Mouse (Mus musculus): ENCODE results near the gene Sapcd2. TPM values are rescaled to one million over a fixed set of nuclear protein-coding genes. Genes with fewer than 3 reads are reported as not detected.
A peak's percentile ranks its signal among the peaks of the same experiment; 100 is the strongest.

The Sapcd2 gene
- total RNA-seq (2014; rRNA removed): 13.2 and 13.9 TPM in 2 replicates
- polyA plus RNA-seq (2015; fragmentation: Nextera tagmentation; extraction: Ambion mirVana): 9.5 and 12.7 TPM in 2 replicates

- TF ChIP-seq CTCF (IDR thresholded peaks at IDR 0.05; ENCODE audit: low read depth): peak; percentile 22
- ATAC-seq (peak; percentile 96), DNase-seq (peak; percentile 93)
- no peaks in the 10 kb centered on the region for H3K9me3 ChIP-seq (ENCODE audit: low read length)
- peak within 1 kb of the TSS; percentile 44 for H3K9ac ChIP-seq
- H3K36me3 ChIP-seq (ENCODE audit: insufficient read depth): no peaks in the 10 kb centered on the region
- peak within 1 kb of the TSS; percentile 55 for H3K4me3 ChIP-seq (ENCODE audit: low read depth, low read length)
- H3K4me2 ChIP-seq (ENCODE audit: low read depth): peak within 1 kb of the TSS; percentile 83
- whole genome bisulfite sequencing: under 1% methylated on average over 65 of the region's 65 CpGs
- no peaks in the 10 kb centered on the region for H3K4me1 ChIP-seq (ENCODE audit: insufficient read depth)
- no peak within 1 kb of the TSS for H3K27ac ChIP-seq (ENCODE audit: low read depth, low read length)
- H3K27me3 ChIP-seq (ENCODE audit: insufficient read depth, low read length): no peaks in the 10 kb centered on the region
These were observed at the start of gene Sapcd2 for GRCm38 (mm10) chr2:25371764-25372643. Gene Sapcd2 (plus strand): TSS chr2:25372321.

- Histone ChIP-seq H3K36me3 (ENCODE audit: insufficient read depth) (no peaks in the 10 kb centered on the region), H3K9me3 (ENCODE audit: low read length) (no peaks in the 10 kb centered on the region), H3K4me3 (ENCODE audit: low read depth, low read length) (no peak overlapping the region), H3K27ac (ENCODE audit: low read depth, low read length) (no peak overlapping the region), H3K27me3 (ENCODE audit: insufficient read depth, low read length) (peaks cover 2% of the 10 kb centered on the region; the same call in 1 of the 2 replicates), H3K4me2 (ENCODE audit: low read depth) (no peak overlapping the region), H3K9ac (no peak overlapping the region), H3K4me1 (ENCODE audit: insufficient read depth) (no peaks in the 10 kb centered on the region)
- no peak for TF ChIP-seq CTCF (IDR thresholded peaks at IDR 0.05; ENCODE audit: low read depth)
- DNase-seq (no peak), ATAC-seq (no peak)
- WGBS: 78% methylated on average over 2 of the region's 2 CpGs
These were observed 46.1 kb upstream of the Sapcd2 start for GRCm38 (mm10) chr2:25326036-25326435.

DNA sequence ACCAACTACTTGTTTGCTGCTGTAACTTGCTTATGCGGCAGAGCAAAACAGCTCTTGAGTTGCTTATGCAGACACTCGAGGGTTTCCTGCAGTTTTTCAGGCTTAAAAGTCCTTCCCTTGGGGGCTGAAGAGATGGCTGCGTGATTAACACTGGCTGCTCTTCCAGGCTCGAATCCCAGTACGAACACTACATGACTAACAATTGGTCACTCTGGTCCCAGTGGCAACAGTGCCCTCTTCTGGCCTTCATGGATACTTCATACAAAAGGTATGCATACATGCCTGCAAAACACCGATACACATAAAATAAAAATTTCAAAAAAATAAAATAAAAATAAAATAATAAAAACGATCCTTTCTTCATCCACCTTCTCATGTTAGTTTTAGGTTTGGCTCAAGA lies 43.7 kb upstream of the Sapcd2 start:
- WGBS: 33% methylated on average over 7 of the region's 7 CpGs
- Histone ChIP-seq H3K9me3 (ENCODE audit: low read length) (no peaks in the 10 kb centered on the region), H3K4me1 (ENCODE audit: insufficient read depth) (peaks cover 6% of the 10 kb centered on the region)

GRCm38 (mm10) chr2:25331470-25331869 lies 40.7 kb upstream of the Sapcd2 start:
- DNase-seq (no peak), ATAC-seq (no peak)

More for the DNA sequence above, 43.7 kb upstream of the Sapcd2 start:
- ATAC-seq: no peak
- no peaks in the 10 kb centered on the region for H3K27me3 ChIP-seq (ENCODE audit: insufficient read depth, low read length)
- no peak overlapping the region for H3K4me3 ChIP-seq (ENCODE audit: low read depth, low read length)
- no peaks in the 10 kb centered on the region for H3K36me3 ChIP-seq (ENCODE audit: insufficient read depth)
- H3K27ac ChIP-seq (ENCODE audit: low read depth, low read length): no peak overlapping the region
- DNase-seq: peak; percentile 55
- peak; percentile 70 for TF ChIP-seq CTCF (IDR thresholded peaks at IDR 0.05; ENCODE audit: low read depth)
- H3K4me2 ChIP-seq (ENCODE audit: low read depth): no peak overlapping the region
- no peak overlapping the region for H3K9ac ChIP-seq

GRCm38 (mm10) chr2:25332286-25333160 lies 39.6 kb upstream of the Sapcd2 start, which contains the start of gene Man1b1:
Gene Man1b1 (plus strand): TSS chr2:25332338.
- peak within 1 kb of the TSS; percentile 89 for H3K4me2 ChIP-seq (ENCODE audit: low read depth)
- H3K9me3 ChIP-seq (ENCODE audit: low read length): no peaks in the 10 kb centered on the region
- H3K9ac ChIP-seq: peak within 1 kb of the TSS; percentile 89
- H3K4me3 ChIP-seq (ENCODE audit: low read depth, low read length): peak within 1 kb of the TSS; percentile 62
- TF ChIP-seq CTCF (IDR thresholded peaks at IDR 0.05; ENCODE audit: low read depth): peak; percentile 68
- peak within 1 kb of the TSS; percentile 90 for H3K27ac ChIP-seq (ENCODE audit: low read depth, low read length)
- WGBS: under 1% methylated on average over 78 of the region's 78 CpGs
- peak; percentile 99 for ATAC-seq
- peaks cover 31% of the 10 kb centered on the region for H3K36me3 ChIP-seq (ENCODE audit: insufficient read depth)
- DNase-seq: peak; percentile 100
- H3K27me3 ChIP-seq (ENCODE audit: insufficient read depth, low read length): no peaks in the 10 kb centered on the region
- peaks cover 9% of the 10 kb centered on the region for H3K4me1 ChIP-seq (ENCODE audit: insufficient read depth)

More at GRCm38 (mm10) chr2:25331470-25331869, 40.7 kb upstream of the Sapcd2 start:
- Histone ChIP-seq H3K27ac (ENCODE audit: low read depth, low read length) (no peak overlapping the region), H3K4me1 (ENCODE audit: insufficient read depth) (peaks cover 9% of the 10 kb centered on the region), H3K4me3 (ENCODE audit: low read depth, low read length) (peak overlapping the region; percentile 62), H3K9ac (0 out of 2 replicates have a peak overlapping the region, but pooled peaks have one; percentile 89), H3K36me3 (ENCODE audit: insufficient read depth) (peaks cover 21% of the 10 kb centered on the region), H3K9me3 (ENCODE audit: low read length) (no peaks in the 10 kb centered on the region), H3K27me3 (ENCODE audit: insufficient read depth, low read length) (no peaks in the 10 kb centered on the region), H3K4me2 (ENCODE audit: low read depth) (peak overlapping the region; percentile 68)
- no peak for TF ChIP-seq CTCF (IDR thresholded peaks at IDR 0.05; ENCODE audit: low read depth)
- WGBS: 59% methylated on average over 9 of the region's 9 CpGs

- WGBS: 87% methylated on average over 2 of the region's 2 CpGs
- no peak for DNase-seq
- Histone ChIP-seq H3K4me2 (ENCODE audit: low read depth) (peak overlapping the region; percentile 89), H3K27me3 (ENCODE audit: insufficient read depth, low read length) (no peaks in the 10 kb centered on the region), H3K4me1 (ENCODE audit: insufficient read depth) (peaks cover 9% of the 10 kb centered on the region), H3K9me3 (ENCODE audit: low read length) (no peaks in the 10 kb centered on the region), H3K4me3 (ENCODE audit: low read depth, low read length) (peak overlapping the region; percentile 62), H3K36me3 (ENCODE audit: insufficient read depth) (peaks cover 42% of the 10 kb centered on the region), H3K27ac (ENCODE audit: low read depth, low read length) (no peak overlapping the region), H3K9ac (peak overlapping the region; percentile 89)
- ATAC-seq: no peak
- no peak for TF ChIP-seq CTCF (IDR thresholded peaks at IDR 0.05; ENCODE audit: low read depth)
These were observed 38.6 kb upstream of the Sapcd2 start for GRCm38 (mm10) chr2:25333569-25333968.

All from forebrain, postnatal 0 days (tissue).